Mouse (Mus musculus): ENCODE measurements at regions not wholly inside any gene's neighbourhood (a gene's known extent, or its start where the extent isn't known, plus 50 kb on each side); places are given as distances from the start of the nearest gene placed in this dataset.

- Histone ChIP-seq H3K36me3 (no peaks in the 10 kb centered on the region), H3K27me3 (peaks cover 11% of the 10 kb centered on the region; the same call in 1 of the 2 replicates), H3K4me3 (replicated peaks) (no peak overlapping the region), H3K4me2 (replicated peaks) (no peak overlapping the region), H3K4me1 (replicated peaks) (peaks cover 5% of the 10 kb centered on the region), H3K9me3 (no peaks in the 10 kb centered on the region), H3K27ac (no peak overlapping the region), H3K9ac (replicated peaks) (no peak overlapping the region)
- ATAC-seq, result no peak
- 92% methylated on average over 7 of the region's 7 CpGs for whole genome bisulfite sequencing
Observed at GRCm38 (mm10) chr13:71532796-71533351, 430.6 kb downstream of the Irx1 start.

- WGBS, result 22% methylated on average over 14 of the region's 14 CpGs
- Histone ChIP-seq H3K27ac (no peak overlapping the region), H3K36me3 (no peaks in the 10 kb centered on the region), H3K27me3 (peaks cover 17% of the 10 kb centered on the region; the same call in 1 of the 2 replicates), H3K9ac (replicated peaks) (no peak overlapping the region), H3K4me2 (replicated peaks) (no peak overlapping the region), H3K4me3 (replicated peaks) (no peak overlapping the region), H3K9me3 (no peaks in the 10 kb centered on the region), H3K4me1 (replicated peaks) (peaks cover 5% of the 10 kb centered on the region)
- ATAC-seq, result no peak
Observed at GRCm38 (mm10) chr13:71529397-71530122, 434.0 kb downstream of the Irx1 start.

GRCm38 (mm10) chr13:71517776-71518175 lies 445.7 kb downstream of the Irx1 start:
- Histone ChIP-seq H3K9me3 (no peaks in the 10 kb centered on the region), H3K4me1 (replicated peaks) (no peaks in the 10 kb centered on the region), H3K9ac (replicated peaks) (no peak overlapping the region), H3K27me3 (peaks cover 6% of the 10 kb centered on the region; the same call in 1 of the 2 replicates), H3K4me2 (replicated peaks) (no peak overlapping the region), H3K36me3 (no peaks in the 10 kb centered on the region), H3K4me3 (replicated peaks) (no peak overlapping the region), H3K27ac (no peak overlapping the region)
- ATAC-seq, result no peak
- 93% methylated on average over 1 of the region's 1 CpGs for WGBS

GRCm38 (mm10) chr13:71513204-71513603 lies 450.3 kb downstream of the Irx1 start:
- H3K4me3 ChIP-seq (replicated peaks), result no peak overlapping the region
- no peaks in the 10 kb centered on the region for H3K36me3 ChIP-seq
- no peaks in the 10 kb centered on the region for H3K9me3 ChIP-seq
- no peak for ATAC-seq
- 69% methylated on average over 6 of the region's 6 CpGs for WGBS
- H3K4me1 ChIP-seq (replicated peaks), result peaks cover 4% of the 10 kb centered on the region
- H3K27me3 ChIP-seq, result peaks cover 10% of the 10 kb centered on the region; the same call in 1 of the 2 replicates
- no peak overlapping the region for H3K27ac ChIP-seq
- H3K4me2 ChIP-seq (replicated peaks), result no peak overlapping the region
- no peak overlapping the region for H3K9ac ChIP-seq (replicated peaks)

- peak; percentile 88 for ATAC-seq
- peak overlapping the region; percentile 44 for H3K4me2 ChIP-seq (replicated peaks)
- peak overlapping the region; percentile 60 for H3K27ac ChIP-seq
- 5% methylated on average over 9 of the region's 9 CpGs for WGBS
- peaks cover 13% of the 10 kb centered on the region; the same call in 1 of the 2 replicates for H3K27me3 ChIP-seq
- H3K36me3 ChIP-seq, result no peaks in the 10 kb centered on the region
- H3K4me3 ChIP-seq (replicated peaks), result no peak overlapping the region
- peaks cover 19% of the 10 kb centered on the region for H3K4me1 ChIP-seq (replicated peaks)
- no peaks in the 10 kb centered on the region for H3K9me3 ChIP-seq
- H3K9ac ChIP-seq (replicated peaks), result no peak overlapping the region
Observed at GRCm38 (mm10) chr13:71507956-71508401, 455.5 kb downstream of the Irx1 start.

GRCm38 (mm10) chr13:71507421-71507931 lies 456.0 kb downstream of the Irx1 start:
- Histone ChIP-seq H3K4me1 (replicated peaks) (peaks cover 19% of the 10 kb centered on the region), H3K9ac (replicated peaks) (no peak overlapping the region), H3K4me2 (replicated peaks) (peak overlapping the region; percentile 44), H3K9me3 (no peaks in the 10 kb centered on the region), H3K36me3 (no peaks in the 10 kb centered on the region), H3K27ac (peak overlapping the region; percentile 60), H3K27me3 (peaks cover 13% of the 10 kb centered on the region; the same call in 1 of the 2 replicates), H3K4me3 (replicated peaks) (peak overlapping the region; percentile 13)
- 3% methylated on average over 10 of the region's 10 CpGs for WGBS
- ATAC-seq, result peak; percentile 92

- H3K4me2 ChIP-seq (replicated peaks), result peak overlapping the region; percentile 44
- H3K27ac ChIP-seq, result peak overlapping the region; percentile 60
- H3K4me1 ChIP-seq (replicated peaks), result peaks cover 19% of the 10 kb centered on the region
- no peak overlapping the region for H3K4me3 ChIP-seq (replicated peaks)
- ATAC-seq, result no peak
- no peaks in the 10 kb centered on the region for H3K9me3 ChIP-seq
- WGBS, result 35% methylated on average over 7 of the region's 7 CpGs
- H3K9ac ChIP-seq (replicated peaks), result no peak overlapping the region
- H3K36me3 ChIP-seq, result no peaks in the 10 kb centered on the region
- H3K27me3 ChIP-seq, result peaks cover 13% of the 10 kb centered on the region; the same call in 1 of the 2 replicates
Observed at GRCm38 (mm10) chr13:71506777-71507176, 456.7 kb downstream of the Irx1 start.

GRCm38 (mm10) chr13:71489773-71490172 lies 473.8 kb downstream of the Irx1 start:
- ATAC-seq, result no peak
- 82% methylated on average over 6 of the region's 6 CpGs for WGBS
- Histone ChIP-seq H3K4me1 (replicated peaks) (no peaks in the 10 kb centered on the region), H3K27me3 (no peaks in the 10 kb centered on the region), H3K4me3 (replicated peaks) (no peak overlapping the region), H3K9ac (replicated peaks) (no peak overlapping the region), H3K36me3 (no peaks in the 10 kb centered on the region), H3K4me2 (replicated peaks) (no peak overlapping the region), H3K9me3 (no peaks in the 10 kb centered on the region), H3K27ac (no peak overlapping the region)

GRCm38 (mm10) chr13:71481205-71481604 lies 482.3 kb downstream of the Irx1 start:
- H3K4me3 ChIP-seq (replicated peaks), result no peak overlapping the region
- ATAC-seq, result no peak
- no peaks in the 10 kb centered on the region for H3K4me1 ChIP-seq (replicated peaks)
- H3K9ac ChIP-seq (replicated peaks), result no peak overlapping the region
- no peaks in the 10 kb centered on the region for H3K36me3 ChIP-seq
- H3K27ac ChIP-seq, result no peak overlapping the region
- H3K27me3 ChIP-seq, result no peaks in the 10 kb centered on the region
- no peak overlapping the region for H3K4me2 ChIP-seq (replicated peaks)
- no peaks in the 10 kb centered on the region for H3K9me3 ChIP-seq

GRCm38 (mm10) chr13:71461552-71461951 lies 502.0 kb downstream of the Irx1 start:
- Histone ChIP-seq H3K36me3 (no peaks in the 10 kb centered on the region), H3K4me2 (replicated peaks) (no peak overlapping the region), H3K27me3 (peaks cover 37% of the 10 kb centered on the region), H3K4me3 (replicated peaks) (no peak overlapping the region), H3K9me3 (no peaks in the 10 kb centered on the region), H3K9ac (replicated peaks) (no peak overlapping the region), H3K4me1 (replicated peaks) (peaks cover 24% of the 10 kb centered on the region), H3K27ac (no peak overlapping the region)
- no peak for ATAC-seq
- WGBS, result 77% methylated on average over 3 of the region's 3 CpGs

- no peaks in the 10 kb centered on the region for H3K9me3 ChIP-seq
Observed at GRCm38 (mm10) chr13:71460607-71461006, 502.9 kb downstream of the Irx1 start.

GRCm38 (mm10) chr13:71460097-71460496 lies 503.4 kb downstream of the Irx1 start:
- WGBS, result 58% methylated on average over 9 of the region's 9 CpGs
- no peaks in the 10 kb centered on the region for H3K36me3 ChIP-seq
- no peak overlapping the region for H3K4me3 ChIP-seq (replicated peaks)
- peaks cover 24% of the 10 kb centered on the region for H3K4me1 ChIP-seq (replicated peaks)
- no peak overlapping the region for H3K27ac ChIP-seq
- no peak for ATAC-seq
- H3K4me2 ChIP-seq (replicated peaks), result no peak overlapping the region
- peaks cover 48% of the 10 kb centered on the region for H3K27me3 ChIP-seq
- H3K9ac ChIP-seq (replicated peaks), result no peak overlapping the region
- no peaks in the 10 kb centered on the region for H3K9me3 ChIP-seq

More at GRCm38 (mm10) chr13:71460607-71461006, 502.9 kb downstream of the Irx1 start:
- WGBS, result 85% methylated on average over 2 of the region's 2 CpGs
- no peak for ATAC-seq
- Histone ChIP-seq H3K27ac (no peak overlapping the region), H3K36me3 (no peaks in the 10 kb centered on the region), H3K4me3 (replicated peaks) (no peak overlapping the region), H3K4me1 (replicated peaks) (peaks cover 24% of the 10 kb centered on the region), H3K27me3 (peaks cover 45% of the 10 kb centered on the region), H3K4me2 (replicated peaks) (no peak overlapping the region), H3K9ac (replicated peaks) (no peak overlapping the region)
